ENCODE assay signal across 18 mouse cellular contexts in the genomic region with DNA sequence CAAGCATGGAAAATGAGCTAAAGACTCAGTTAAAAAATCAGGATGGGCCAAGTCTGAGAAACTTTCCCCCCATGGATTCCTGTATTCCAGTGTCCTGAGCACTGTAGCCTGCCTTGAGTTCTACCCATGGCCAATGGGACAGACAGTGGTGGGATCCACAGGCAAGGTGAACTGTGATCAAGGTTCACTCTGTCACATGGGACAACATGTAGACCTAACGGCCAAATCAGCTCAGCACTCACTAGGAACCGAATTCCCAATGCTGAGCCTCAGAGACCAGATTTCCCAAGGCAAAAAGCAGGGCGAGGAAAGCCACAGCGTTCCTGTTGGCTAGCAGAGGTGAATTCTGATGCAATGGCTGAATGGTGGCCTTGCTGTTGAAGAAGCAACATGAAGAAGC.
DNase-seq lines count a peak whose midpoint lies in the region; ATAC-seq and TF ChIP-seq lines count a peak whose summit lies in the region.
"Had no signal": no experiment of that assay in that cellular context is flagged by ENCODE, and none has a peak within 500 bp of the region (broad histone marks: within the 10 kb centered on the region; RNA-seq: fewer than 3 reads in every experiment).

No protein-coding gene starts in this region.

- H3K36me3 ChIP-seq in kidney, adult 2 months (ENCODE audit: control insufficient read depth, insufficient read depth, low read length) = no peaks in the 10 kb centered on the region
- H3K36me3 ChIP-seq in midbrain, embryonic 11.5 days (ENCODE audit: control insufficient read depth, insufficient read depth, low read length) = no peaks in the 10 kb centered on the region
- H3K36me3 ChIP-seq in midbrain, embryonic 16.5 days (ENCODE audit: control insufficient read depth, insufficient read depth, low read length) = no peaks in the 10 kb centered on the region
- no peaks in the 10 kb centered on the region for H3K36me3 ChIP-seq in intestine, embryonic 15.5 days
- H3K36me3 ChIP-seq: hindbrain, embryonic 15.5 days had no signal

- no peak for ATAC-seq in midbrain, embryonic 11.5 days (ENCODE audit: low FRiP score)
- no peak for ATAC-seq in midbrain, embryonic 16.5 days
- no peak for ATAC-seq in intestine, embryonic 15.5 days
- ATAC-seq: activated CD4-positive, CD25-positive, alpha-beta regulatory T cell, adult 4 months; forebrain, embryonic 13.5 days; forebrain, postnatal 0 days; Patski had no signal

- TF ChIP-seq POLR2A in kidney, adult 2 months (IDR thresholded peaks at IDR 0.05; ENCODE audit: low read depth, low read length) = no peak

- no peaks in the 10 kb centered on the region for H3K9me3 ChIP-seq in midbrain, embryonic 11.5 days (ENCODE audit: control insufficient read depth, low read length)
- H3K9me3 ChIP-seq in midbrain, embryonic 16.5 days (replicated peaks; ENCODE audit: control insufficient read depth, low read length, poor library complexity, severe bottlenecking) = no peaks in the 10 kb centered on the region
- no peaks in the 10 kb centered on the region for H3K9me3 ChIP-seq in intestine, embryonic 15.5 days
- H3K9me3 ChIP-seq: embryonic facial prominence, embryonic 10.5 days; forebrain, embryonic 13.5 days; heart, embryonic 12.5 days; hindbrain, embryonic 15.5 days had no signal

- TF ChIP-seq CTCF in gastrocnemius, adult 2 months (IDR thresholded peaks at IDR 0.05) = no peak
- TF ChIP-seq CTCF in kidney, adult 2 months (conservative IDR thresholded peaks at IDR 0.05; ENCODE audit: insufficient read depth, insufficient read length, low read depth, low read length) = no peak

- H3K27ac ChIP-seq in gastrocnemius, adult 2 months = peak overlapping the region; percentile 10; the same call in 1 of the 2 replicates
- H3K27ac ChIP-seq in kidney, adult 2 months (ENCODE audit: insufficient read depth, low read depth, low read length) = no peak overlapping the region
- no peak overlapping the region for H3K27ac ChIP-seq in midbrain, embryonic 11.5 days (ENCODE audit: low read depth, low read length)
- H3K27ac ChIP-seq in midbrain, embryonic 16.5 days (ENCODE audit: low read length) = no peak overlapping the region
- no peak overlapping the region for H3K27ac ChIP-seq in intestine, embryonic 15.5 days
- H3K27ac ChIP-seq: embryonic facial prominence, embryonic 10.5 days; forebrain, embryonic 13.5 days; hindbrain, embryonic 15.5 days had no signal

- H3K4me1 ChIP-seq in kidney, adult 2 months (ENCODE audit: control insufficient read depth, insufficient read depth, low read length) = peaks cover 7% of the 10 kb centered on the region; the same call in 1 of the 2 replicates
- H3K4me1 ChIP-seq in midbrain, embryonic 11.5 days (ENCODE audit: control insufficient read depth, insufficient read depth, low read length) = no peaks in the 10 kb centered on the region
- no peaks in the 10 kb centered on the region for H3K4me1 ChIP-seq in midbrain, embryonic 16.5 days (ENCODE audit: control insufficient read depth, insufficient read depth, low read length)
- no peaks in the 10 kb centered on the region for H3K4me1 ChIP-seq in intestine, embryonic 15.5 days (replicated peaks)
- H3K4me1 ChIP-seq: embryonic facial prominence, embryonic 10.5 days; forebrain, embryonic 13.5 days; heart, embryonic 12.5 days; hindbrain, embryonic 15.5 days had no signal

- 77% methylated on average over 4 of the region's 4 CpGs for WGBS in kidney, adult 2 months
- 88% methylated on average over 4 of the region's 4 CpGs for WGBS in midbrain, embryonic 11.5 days
- WGBS in midbrain, embryonic 16.5 days = 89% methylated on average over 4 of the region's 4 CpGs
- 86% methylated on average over 4 of the region's 4 CpGs for WGBS in intestine, embryonic 15.5 days

- H3K4me2 ChIP-seq in midbrain, embryonic 11.5 days = no peak overlapping the region
- no peak overlapping the region for H3K4me2 ChIP-seq in midbrain, embryonic 16.5 days (ENCODE audit: low read length)
- no peak overlapping the region for H3K4me2 ChIP-seq in intestine, embryonic 15.5 days (replicated peaks)
- H3K4me2 ChIP-seq: forebrain, embryonic 13.5 days; heart, embryonic 12.5 days; hindbrain, embryonic 15.5 days had no signal

- intact Hi-C loops in gastrocnemius, adult 2 months (cut with DNase I) = no loop called here
- intact Hi-C loops in gastrocnemius, postnatal 14 days (cut with DNase I; ENCODE audit: low total_unique reads) = no loop called here

- no peak overlapping the region for H3K9ac ChIP-seq in midbrain, embryonic 11.5 days (ENCODE audit: low read length)
- H3K9ac ChIP-seq in midbrain, embryonic 16.5 days (ENCODE audit: low read depth, low read length) = no peak overlapping the region
- H3K9ac ChIP-seq in intestine, embryonic 15.5 days = no peak overlapping the region
- H3K9ac ChIP-seq: forebrain, embryonic 13.5 days; forebrain, postnatal 0 days; heart, embryonic 12.5 days; hindbrain, embryonic 15.5 days had no signal

- H3K4me3 ChIP-seq in gastrocnemius, adult 2 months = no peak overlapping the region
- H3K4me3 ChIP-seq in kidney, adult 2 months (ENCODE audit: insufficient read depth, low read depth, low read length) = no peak overlapping the region
- H3K4me3 ChIP-seq in midbrain, embryonic 11.5 days (ENCODE audit: low read depth, low read length) = no peak overlapping the region
- no peak overlapping the region for H3K4me3 ChIP-seq in midbrain, embryonic 16.5 days (ENCODE audit: low read depth, low read length)
- H3K4me3 ChIP-seq in intestine, embryonic 15.5 days (replicated peaks) = no peak overlapping the region
- H3K4me3 ChIP-seq: embryonic facial prominence, embryonic 10.5 days; forebrain, embryonic 13.5 days; heart, embryonic 12.5 days; hindbrain, embryonic 15.5 days had no signal

- DNase-seq in gastrocnemius, adult 2 months = no peak
- no peak for DNase-seq in gastrocnemius, postnatal 14 days
- DNase-seq in kidney, adult 2 months = peak; percentile 27
- DNase-seq in kidney, adult 9 months = no peak
- peak; percentile 69 for DNase-seq in midbrain, embryonic 11.5 days (ENCODE audit: low spot score, missing footprints)
- DNase-seq: cerebellum, adult 2 months; cerebellum, postnatal 10 days; forebrain, postnatal 0 days; gastrocnemius, postnatal 36 days had no signal

- H3K27me3 ChIP-seq in kidney, adult 2 months (replicated peaks; ENCODE audit: control insufficient read depth, insufficient read depth, low read length) = no peaks in the 10 kb centered on the region
- H3K27me3 ChIP-seq in midbrain, embryonic 11.5 days (ENCODE audit: control insufficient read depth, insufficient read depth, low read length) = no peaks in the 10 kb centered on the region
- H3K27me3 ChIP-seq in midbrain, embryonic 16.5 days (ENCODE audit: control insufficient read depth, insufficient read depth, low read depth, low read length) = no peaks in the 10 kb centered on the region
- no peaks in the 10 kb centered on the region for H3K27me3 ChIP-seq in intestine, embryonic 15.5 days (replicated peaks)
- H3K27me3 ChIP-seq: CH12.LX; forebrain, embryonic 13.5 days; heart, embryonic 12.5 days; hindbrain, embryonic 15.5 days; Patski had no signal

Comparison
In these comparisons a context has a peak if more than half of its experiments do, and no peak if none do; other contexts are left out.
1. DNase-seq: peak in kidney, adult 2 months (single experiment) and midbrain, embryonic 11.5 days (single experiment); none in gastrocnemius, adult 2 months (single experiment), gastrocnemius, postnatal 14 days (single experiment) and kidney, adult 9 months (single experiment).